Mouse (Mus musculus): ENCODE measurements at regions not wholly inside any gene's neighbourhood (a gene's known extent, or its start where the extent isn't known, plus 50 kb on each side); places are given as distances from the start of the nearest gene placed in this dataset.

DNA sequence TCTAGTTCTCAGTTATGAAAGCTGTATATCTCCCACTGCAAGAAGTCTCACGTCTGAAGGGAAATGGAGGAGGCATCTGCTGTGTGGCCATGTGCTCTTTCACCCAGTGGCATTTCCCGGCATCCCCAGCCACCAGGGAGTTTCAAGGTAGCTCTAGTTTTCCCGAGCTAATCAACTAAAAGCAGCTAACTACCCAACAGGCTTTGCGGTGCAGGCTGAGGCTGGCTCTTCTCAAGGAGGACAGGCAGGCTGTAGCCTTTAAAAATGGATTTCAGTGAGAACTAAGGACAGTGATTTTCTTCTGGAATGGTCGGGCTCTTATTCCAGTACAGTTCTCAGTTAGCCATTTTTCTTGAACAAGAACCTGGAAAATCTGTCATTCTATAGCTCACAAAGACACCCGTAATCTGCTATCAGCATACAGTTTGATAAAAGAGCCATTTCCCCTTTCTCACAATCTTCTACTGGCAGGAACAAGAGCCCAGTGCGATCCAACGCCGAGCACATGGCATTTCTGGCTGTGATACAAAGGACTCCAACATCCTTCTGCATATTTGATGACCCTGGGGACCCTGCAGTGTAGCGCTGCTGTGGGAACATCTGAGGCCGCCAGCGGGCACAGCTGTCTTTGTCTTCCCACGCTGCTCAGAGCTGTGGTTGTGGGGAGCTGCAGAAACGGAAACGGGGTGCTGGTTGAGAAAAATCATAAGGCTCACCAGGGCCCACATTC, 188.9 kb upstream of the Hnrnpa3 start:
- no peaks in the 10 kb centered on the region for H3K9me3 ChIP-seq (replicated peaks)
- peak overlapping the region; percentile 86 for H3K27ac ChIP-seq (replicated peaks)
- WGBS: 46% methylated on average over 15 of the region's 15 CpGs
- DNase-seq (ENCODE audit: low spot score): peak; percentile 47
- no peaks in the 10 kb centered on the region for H3K27me3 ChIP-seq (ENCODE audit: low read depth, poor library complexity, severe bottlenecking)
- no peak overlapping the region for H3K4me3 ChIP-seq
- peaks cover 16% of the 10 kb centered on the region for H3K4me1 ChIP-seq
- no peaks in the 10 kb centered on the region for H3K36me3 ChIP-seq

DNA sequence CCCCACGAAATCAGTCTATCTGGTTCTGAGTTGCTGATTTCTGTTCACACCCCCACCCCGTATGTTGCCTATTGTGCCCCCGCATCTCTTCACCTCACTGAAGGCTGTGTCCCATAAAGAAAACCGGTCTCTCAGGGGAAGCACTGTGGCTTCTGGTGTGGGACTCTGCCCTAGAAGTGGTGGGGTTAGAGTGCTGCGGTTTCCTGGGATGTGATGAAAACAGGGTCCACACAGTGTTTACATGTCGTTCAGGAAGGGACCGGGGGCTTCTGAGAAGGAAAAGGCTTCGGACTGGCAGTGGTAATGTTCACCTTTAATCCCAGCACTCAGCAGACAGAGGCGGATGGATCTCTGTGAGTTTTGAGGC, 188.4 kb upstream of the Hnrnpa3 start:
- no peak overlapping the region for H3K4me3 ChIP-seq
- DNase-seq (ENCODE audit: low spot score): peak; percentile 16
- H3K4me1 ChIP-seq: peaks cover 16% of the 10 kb centered on the region
- peak overlapping the region; percentile 86 for H3K27ac ChIP-seq (replicated peaks)
- H3K9me3 ChIP-seq (replicated peaks): no peaks in the 10 kb centered on the region
- WGBS: 62% methylated on average over 9 of the region's 9 CpGs
- no peaks in the 10 kb centered on the region for H3K36me3 ChIP-seq
- H3K27me3 ChIP-seq (ENCODE audit: low read depth, poor library complexity, severe bottlenecking): no peaks in the 10 kb centered on the region

DNA sequence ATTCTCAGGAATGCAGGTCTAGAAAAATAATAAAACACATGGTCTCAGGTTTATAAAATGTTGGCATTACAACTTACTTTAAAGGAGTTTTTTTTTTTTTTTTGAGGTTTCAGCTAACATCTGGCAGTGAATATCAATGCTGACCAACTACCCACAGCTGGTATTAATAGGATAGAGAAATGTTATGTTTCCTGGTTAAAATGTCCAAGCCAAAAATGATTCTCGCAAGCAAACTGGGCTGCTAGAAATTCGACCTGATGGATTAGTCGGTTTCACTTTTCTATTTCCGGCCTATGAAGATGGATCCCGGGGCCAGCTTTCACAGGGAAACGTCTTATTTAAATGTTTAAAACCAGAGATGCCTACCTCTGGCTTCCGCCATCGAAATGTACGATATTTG, 186.6 kb upstream of the Hnrnpa3 start:
- no peaks in the 10 kb centered on the region for H3K9me3 ChIP-seq (replicated peaks)
- whole genome bisulfite sequencing: 87% methylated on average over 9 of the region's 9 CpGs
- H3K27ac ChIP-seq (replicated peaks): no peak overlapping the region
- no peaks in the 10 kb centered on the region for H3K36me3 ChIP-seq
- H3K4me3 ChIP-seq: no peak overlapping the region
- DNase-seq (ENCODE audit: low spot score): no peak
- H3K27me3 ChIP-seq (ENCODE audit: low read depth, poor library complexity, severe bottlenecking): no peaks in the 10 kb centered on the region
- peaks cover 16% of the 10 kb centered on the region for H3K4me1 ChIP-seq

DNA sequence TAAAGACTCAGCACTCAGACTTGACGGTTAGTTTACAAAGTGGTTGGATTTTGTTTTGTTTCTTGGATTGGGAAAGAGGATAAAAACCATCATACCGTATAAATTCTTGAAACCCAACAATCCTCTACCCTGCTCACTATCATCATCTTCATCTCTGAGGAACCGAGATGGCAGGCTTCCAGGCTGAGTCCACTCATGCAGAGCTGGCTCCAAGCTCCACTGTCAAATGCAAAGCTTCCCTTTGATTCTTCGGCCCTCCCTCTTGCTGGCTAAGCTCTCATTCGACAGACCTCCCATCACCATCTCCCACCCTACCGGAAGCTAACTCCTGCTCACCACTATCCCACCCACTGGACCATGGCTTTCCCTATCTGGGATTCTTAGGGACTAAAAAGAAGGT, 184.6 kb upstream of the Hnrnpa3 start:
- WGBS: 72% methylated on average over 6 of the region's 6 CpGs
- Histone ChIP-seq H3K27me3 (ENCODE audit: low read depth, poor library complexity, severe bottlenecking) (no peaks in the 10 kb centered on the region), H3K4me1 (peaks cover 16% of the 10 kb centered on the region), H3K4me3 (no peak overlapping the region), H3K36me3 (no peaks in the 10 kb centered on the region), H3K9me3 (replicated peaks) (no peaks in the 10 kb centered on the region), H3K27ac (replicated peaks) (no peak overlapping the region)
- no peak for DNase-seq (ENCODE audit: low spot score)

DNA sequence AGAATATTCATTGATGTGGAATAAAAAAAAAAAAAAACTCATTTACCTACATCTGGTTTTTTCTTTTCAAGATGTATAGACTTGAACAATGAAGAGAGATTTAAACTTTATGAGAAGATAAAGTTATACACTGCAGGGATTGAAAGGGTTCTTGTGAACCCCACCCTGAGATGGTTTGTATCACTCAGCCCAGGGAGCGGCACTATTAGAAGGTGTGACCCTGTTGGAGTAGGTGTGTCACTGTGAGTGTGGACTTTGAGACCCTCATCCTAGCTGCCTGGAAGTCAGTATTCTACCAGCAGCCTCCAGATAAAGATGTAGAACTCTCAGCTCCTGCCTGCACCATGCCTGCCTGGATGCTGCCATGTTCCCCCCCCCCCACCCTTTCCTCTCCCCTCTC, 182.7 kb upstream of the Hnrnpa3 start:
- WGBS: 91% methylated on average over 1 of the region's 1 CpGs
- Histone ChIP-seq H3K4me1 (peaks cover 5% of the 10 kb centered on the region; the same call in 1 of the 2 replicates), H3K9me3 (replicated peaks) (no peaks in the 10 kb centered on the region), H3K27ac (replicated peaks) (no peak overlapping the region), H3K36me3 (no peaks in the 10 kb centered on the region), H3K27me3 (ENCODE audit: low read depth, poor library complexity, severe bottlenecking) (no peaks in the 10 kb centered on the region), H3K4me3 (no peak overlapping the region)
- DNase-seq (ENCODE audit: low spot score): no peak

DNA sequence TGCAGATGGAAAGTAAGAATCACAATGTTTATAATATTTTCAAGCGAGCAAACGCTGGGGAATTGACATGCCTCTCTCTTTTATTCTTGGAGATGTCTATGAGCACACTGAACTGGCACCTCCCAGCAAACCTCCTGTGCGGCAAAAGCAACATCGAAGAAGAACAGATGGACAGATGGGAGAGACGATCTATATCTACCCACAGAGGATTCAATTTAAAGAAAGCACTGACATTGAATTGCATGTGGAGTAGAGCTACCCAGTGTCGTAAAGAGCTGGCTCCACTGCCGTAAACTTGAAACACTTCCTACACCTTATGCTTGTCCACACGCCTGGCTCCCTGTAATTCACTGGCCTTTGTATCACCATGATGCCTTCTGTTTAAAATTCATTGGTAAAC, 182.0 kb upstream of the Hnrnpa3 start:
- no peak overlapping the region for H3K4me3 ChIP-seq
- H3K36me3 ChIP-seq: no peaks in the 10 kb centered on the region
- no peak for DNase-seq (ENCODE audit: low spot score)
- 85% methylated on average over 8 of the region's 8 CpGs for whole genome bisulfite sequencing
- no peak overlapping the region for H3K27ac ChIP-seq (replicated peaks)
- no peaks in the 10 kb centered on the region for H3K27me3 ChIP-seq (ENCODE audit: low read depth, poor library complexity, severe bottlenecking)
- no peaks in the 10 kb centered on the region for H3K9me3 ChIP-seq (replicated peaks)
- peaks cover 5% of the 10 kb centered on the region; the same call in 1 of the 2 replicates for H3K4me1 ChIP-seq

DNA sequence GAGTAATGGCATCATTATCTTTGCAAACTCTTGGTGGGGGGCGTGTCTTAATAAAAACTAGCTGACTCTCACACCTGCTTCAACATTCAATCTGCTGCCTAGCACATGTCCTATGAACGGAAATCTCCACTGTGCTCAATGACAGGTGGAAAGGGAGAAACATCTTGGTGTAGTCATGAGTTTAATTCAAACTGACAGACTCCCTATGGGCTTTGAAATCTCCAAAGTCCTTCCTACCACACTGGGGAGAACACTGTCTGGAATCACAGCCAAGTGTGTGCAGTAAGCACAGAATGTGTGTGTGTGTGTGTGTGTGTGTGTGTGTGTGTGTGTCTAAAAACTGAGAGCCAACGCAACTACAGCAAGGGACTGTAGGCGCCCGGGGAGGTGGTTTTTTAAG, 179.5 kb upstream of the Hnrnpa3 start:
- 88% methylated on average over 5 of the region's 5 CpGs for whole genome bisulfite sequencing
- H3K9me3 ChIP-seq (replicated peaks): no peaks in the 10 kb centered on the region
- no peak for DNase-seq (ENCODE audit: low spot score)

DNA sequence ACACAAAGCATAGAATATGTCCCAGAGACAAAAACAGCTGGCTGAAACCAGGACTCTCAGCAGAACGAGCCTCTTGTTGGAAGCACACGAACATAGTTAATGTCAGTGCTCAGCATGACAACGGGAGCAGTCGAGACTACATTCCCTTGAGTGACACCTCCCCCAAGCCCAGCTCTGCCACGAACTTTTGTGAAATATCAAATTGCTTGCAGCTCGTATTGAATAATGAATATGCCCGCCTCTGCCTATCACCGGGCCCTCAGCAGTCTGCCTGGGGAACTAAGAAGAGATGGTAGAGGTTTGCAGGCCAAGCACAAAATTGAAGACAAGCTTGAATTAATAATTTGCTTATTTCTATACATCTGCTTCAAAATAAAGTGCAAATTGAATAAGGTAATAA, 177.2 kb upstream of the Hnrnpa3 start:
- DNase-seq (ENCODE audit: low spot score): no peak

More for the DNA sequence above, 179.5 kb upstream of the Hnrnpa3 start:
- no peak overlapping the region for H3K4me3 ChIP-seq
- 0 out of 2 replicates have a peak, but pooled peaks cover 6% of the 10 kb centered on the region for H3K4me1 ChIP-seq
- no peaks in the 10 kb centered on the region for H3K36me3 ChIP-seq
- no peaks in the 10 kb centered on the region for H3K27me3 ChIP-seq (ENCODE audit: low read depth, poor library complexity, severe bottlenecking)
- no peak overlapping the region for H3K27ac ChIP-seq (replicated peaks)

DNA sequence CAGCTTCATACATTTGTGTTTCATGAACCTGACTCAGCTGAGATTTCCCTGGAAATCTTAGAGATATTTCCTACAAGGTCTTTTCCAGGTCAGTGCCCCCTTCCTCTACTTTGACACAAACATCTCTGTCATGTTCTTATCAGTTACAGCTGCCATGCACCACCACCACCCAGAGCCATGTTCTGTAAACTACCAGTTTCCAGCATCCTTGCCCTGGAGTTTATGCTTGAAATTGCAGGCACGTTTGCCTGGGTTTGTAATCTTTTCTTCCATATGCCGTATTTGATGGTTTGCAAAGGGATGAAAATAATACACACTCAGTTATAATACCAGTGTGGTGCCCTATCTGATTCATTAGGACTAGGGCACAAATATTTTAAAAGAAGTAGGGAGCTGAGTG, 176.6 kb upstream of the Hnrnpa3 start:
- Histone ChIP-seq H3K4me3 (no peak overlapping the region), H3K9me3 (replicated peaks) (no peaks in the 10 kb centered on the region), H3K36me3 (no peaks in the 10 kb centered on the region), H3K27me3 (ENCODE audit: low read depth, poor library complexity, severe bottlenecking) (no peaks in the 10 kb centered on the region), H3K4me1 (0 out of 2 replicates have a peak, but pooled peaks cover 6% of the 10 kb centered on the region), H3K27ac (replicated peaks) (no peak overlapping the region)
- WGBS: 88% methylated on average over 2 of the region's 2 CpGs
- DNase-seq (ENCODE audit: low spot score): no peak

More for the DNA sequence above, 177.2 kb upstream of the Hnrnpa3 start:
- Histone ChIP-seq H3K9me3 (replicated peaks) (no peaks in the 10 kb centered on the region), H3K27ac (replicated peaks) (no peak overlapping the region), H3K4me1 (0 out of 2 replicates have a peak, but pooled peaks cover 6% of the 10 kb centered on the region), H3K36me3 (no peaks in the 10 kb centered on the region), H3K4me3 (no peak overlapping the region), H3K27me3 (ENCODE audit: low read depth, poor library complexity, severe bottlenecking) (no peaks in the 10 kb centered on the region)
- 69% methylated on average over 8 of the region's 8 CpGs for WGBS

DNA sequence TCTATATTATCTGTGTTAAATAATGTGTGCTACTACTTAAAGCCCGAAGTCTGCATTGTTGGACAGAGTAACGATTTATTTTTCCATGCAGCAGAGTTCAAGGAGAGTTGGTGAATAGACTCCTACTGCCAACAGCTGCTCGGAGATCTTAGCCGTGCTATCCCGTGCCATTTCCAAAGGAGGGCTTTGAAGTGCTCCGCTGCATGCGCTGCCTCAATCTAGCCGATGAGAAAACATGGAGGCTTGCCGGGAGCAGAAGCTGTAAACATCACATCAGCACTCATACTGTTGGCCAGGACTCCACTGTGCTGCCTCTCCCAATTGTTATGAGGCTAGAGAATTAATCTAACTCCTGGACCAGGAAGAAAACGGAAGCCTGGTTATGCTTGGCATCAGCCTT, 174.1 kb upstream of the Hnrnpa3 start:
- Histone ChIP-seq H3K27ac (replicated peaks) (no peak overlapping the region), H3K27me3 (ENCODE audit: low read depth, poor library complexity, severe bottlenecking) (no peaks in the 10 kb centered on the region), H3K4me1 (0 out of 2 replicates have a peak, but pooled peaks cover 6% of the 10 kb centered on the region), H3K36me3 (no peaks in the 10 kb centered on the region), H3K4me3 (no peak overlapping the region), H3K9me3 (replicated peaks) (no peaks in the 10 kb centered on the region)
- DNase-seq (ENCODE audit: low spot score): no peak
- WGBS: 73% methylated on average over 10 of the region's 10 CpGs

DNA sequence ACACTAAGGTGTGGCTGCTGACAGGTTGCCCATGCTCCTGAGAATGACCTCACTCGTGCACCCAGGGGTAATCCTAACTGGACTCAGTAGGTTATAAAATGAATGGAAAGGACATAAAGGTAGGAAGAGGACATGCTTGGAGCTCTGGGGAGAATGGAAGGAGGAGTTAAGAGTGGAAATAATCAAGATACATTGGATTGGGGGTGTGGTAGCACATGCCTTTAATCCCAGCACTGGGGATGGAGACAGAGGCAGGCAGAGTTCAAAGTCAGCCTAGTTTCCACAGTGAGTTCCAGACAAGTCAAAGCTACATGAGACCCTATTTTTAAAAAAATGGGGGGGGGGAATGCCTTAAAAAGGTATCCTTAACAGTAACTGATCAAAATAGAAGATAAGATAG, 167.9 kb upstream of the Hnrnpa3 start:
- Histone ChIP-seq H3K27me3 (ENCODE audit: low read depth, poor library complexity, severe bottlenecking) (no peaks in the 10 kb centered on the region), H3K4me3 (no peak overlapping the region), H3K4me1 (no peaks in the 10 kb centered on the region), H3K36me3 (no peaks in the 10 kb centered on the region), H3K27ac (replicated peaks) (no peak overlapping the region), H3K9me3 (replicated peaks) (no peaks in the 10 kb centered on the region)
- DNase-seq (ENCODE audit: low spot score): no peak
- WGBS: 90% methylated on average over 1 of the region's 1 CpGs

DNA sequence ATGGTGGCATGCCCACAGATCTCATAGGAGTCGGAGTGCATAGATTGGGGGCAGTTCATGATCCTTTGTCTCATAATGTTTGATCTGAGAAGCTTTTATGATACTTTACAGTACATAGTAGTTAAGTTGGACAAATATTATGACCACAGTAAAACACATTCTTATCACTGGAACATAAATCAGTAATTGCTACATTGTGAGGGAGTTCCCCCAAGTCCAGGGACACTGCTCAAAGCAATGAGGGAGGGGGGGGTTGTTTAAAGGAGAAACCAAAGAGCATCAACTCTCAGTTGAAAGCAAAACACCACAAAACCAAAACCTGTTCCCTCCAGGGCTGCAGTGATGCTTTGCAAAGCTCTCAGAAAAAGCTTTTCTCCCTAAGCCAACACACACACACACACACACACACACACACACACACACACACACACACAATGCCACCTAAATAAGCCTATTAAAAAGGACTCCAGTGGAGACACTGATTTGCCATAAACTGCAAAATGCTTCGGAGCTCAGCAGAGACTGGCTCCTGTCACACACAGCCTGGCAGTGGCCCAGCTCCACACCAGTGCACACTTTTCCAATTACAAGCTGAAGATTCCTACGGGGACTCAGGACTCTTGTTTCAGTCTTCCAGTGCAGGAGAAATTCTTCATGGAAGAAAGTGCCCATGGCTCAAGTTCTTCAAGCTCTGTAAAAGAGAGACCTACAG, 167.1 kb upstream of the Hnrnpa3 start:
- 57% methylated on average over 3 of the region's 3 CpGs for WGBS
- Histone ChIP-seq H3K36me3 (no peaks in the 10 kb centered on the region), H3K9me3 (replicated peaks) (no peaks in the 10 kb centered on the region), H3K4me1 (no peaks in the 10 kb centered on the region), H3K4me3 (no peak overlapping the region), H3K27me3 (ENCODE audit: low read depth, poor library complexity, severe bottlenecking) (no peaks in the 10 kb centered on the region), H3K27ac (replicated peaks) (no peak overlapping the region)
- DNase-seq (ENCODE audit: low spot score): no peak

DNA sequence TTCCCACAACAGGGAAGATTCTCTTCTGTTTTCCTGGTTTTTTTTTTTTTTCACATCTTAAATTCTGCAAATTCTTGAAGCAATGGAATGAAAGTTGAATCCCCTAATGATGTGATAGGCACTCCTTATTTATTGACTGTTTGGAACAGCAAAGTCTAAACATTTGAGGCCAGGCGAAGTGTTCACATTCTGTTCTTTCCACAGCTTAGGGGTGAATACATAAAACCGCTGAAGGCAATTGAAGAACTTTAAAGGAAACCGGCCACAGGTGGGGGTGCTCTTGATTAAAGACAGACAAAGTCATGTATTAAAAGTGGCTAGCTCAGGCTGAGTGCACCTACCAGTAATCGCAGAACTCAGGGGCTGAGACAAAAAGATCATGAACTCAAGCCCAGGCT, 166.6 kb upstream of the Hnrnpa3 start:
- DNase-seq (ENCODE audit: low spot score): no peak

More for the DNA sequence above, 166.6 kb upstream of the Hnrnpa3 start:
- H3K9me3 ChIP-seq (replicated peaks): no peaks in the 10 kb centered on the region
- H3K27me3 ChIP-seq (ENCODE audit: low read depth, poor library complexity, severe bottlenecking): no peaks in the 10 kb centered on the region
- H3K27ac ChIP-seq (replicated peaks): no peak overlapping the region
- H3K36me3 ChIP-seq: no peaks in the 10 kb centered on the region
- H3K4me1 ChIP-seq: no peaks in the 10 kb centered on the region
- 81% methylated on average over 4 of the region's 4 CpGs for WGBS
- no peak overlapping the region for H3K4me3 ChIP-seq
